Mouse (Mus musculus) spleen, adult 18-20 months (tissue): ENCODE data around the gene Zfp652.
"Not testable (repeated sequence)": the region's sequence is repeated elsewhere in the genome, so short reads cannot be mapped to it uniquely, and the experiment has no call there.

Source experiments
- DNase-seq, 2 experiments: peaks; one replicate each; pipeline ENCODE4 v3.0.0; 2022; ENCODE audit warnings: mixed read lengths in 2 of 2

The Zfp652 gene

DNA sequence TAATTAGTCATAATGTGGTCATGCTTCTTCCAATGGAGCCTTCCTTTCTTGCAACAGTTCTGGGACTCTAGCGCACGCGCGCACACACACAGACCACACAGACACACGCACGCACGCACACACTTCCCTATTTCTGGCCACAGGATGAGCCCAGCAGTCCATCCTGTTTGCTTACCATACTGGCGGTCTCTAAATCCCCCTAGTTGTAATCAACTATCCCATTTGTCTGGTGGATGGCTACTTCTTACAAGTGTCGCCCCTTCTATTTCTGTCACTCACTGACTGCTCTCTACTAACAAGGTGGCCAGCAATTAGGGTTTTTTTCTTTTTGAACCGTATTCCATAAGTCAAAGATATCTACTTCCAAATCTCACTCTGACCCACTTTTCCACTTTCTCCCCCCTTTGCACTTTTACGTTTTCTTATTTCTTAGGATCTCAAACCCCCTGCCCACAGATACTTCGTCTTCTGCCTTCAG lies 349 bp upstream of the Zfp652 start:
- DNase-seq = peak; percentile 37 to 43

DNA sequence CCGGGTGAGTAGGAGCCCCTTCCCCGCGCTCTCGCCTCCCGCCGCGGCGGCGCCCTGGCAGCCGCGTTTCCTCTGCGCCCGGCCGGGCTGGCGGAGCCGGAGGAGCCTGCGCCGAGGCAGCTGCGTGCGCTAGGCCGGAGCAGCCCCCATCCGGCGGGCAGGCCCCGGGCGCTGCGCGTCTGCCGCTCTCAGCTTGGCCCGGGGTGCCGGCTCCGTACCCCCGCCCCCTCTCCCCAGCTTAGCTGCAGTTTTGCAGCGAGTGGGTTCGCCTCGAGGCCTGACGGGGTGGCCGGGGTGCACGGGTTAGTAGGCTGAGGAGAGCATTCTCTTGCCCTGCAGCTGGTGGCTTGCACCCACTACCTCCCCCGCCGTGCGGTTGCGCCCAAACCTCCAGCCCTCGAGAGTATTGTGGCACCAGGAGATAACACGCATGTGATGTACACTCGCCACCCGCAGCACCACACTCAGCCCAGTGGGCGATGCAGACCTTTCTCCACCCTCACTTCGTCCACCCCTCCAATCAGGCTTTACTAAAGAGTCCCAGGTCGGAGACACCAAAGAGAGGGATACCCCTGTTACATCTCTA lies 845 bp downstream of the Zfp652 start:
- DNase-seq = peak; percentile 60 to 72

DNA sequence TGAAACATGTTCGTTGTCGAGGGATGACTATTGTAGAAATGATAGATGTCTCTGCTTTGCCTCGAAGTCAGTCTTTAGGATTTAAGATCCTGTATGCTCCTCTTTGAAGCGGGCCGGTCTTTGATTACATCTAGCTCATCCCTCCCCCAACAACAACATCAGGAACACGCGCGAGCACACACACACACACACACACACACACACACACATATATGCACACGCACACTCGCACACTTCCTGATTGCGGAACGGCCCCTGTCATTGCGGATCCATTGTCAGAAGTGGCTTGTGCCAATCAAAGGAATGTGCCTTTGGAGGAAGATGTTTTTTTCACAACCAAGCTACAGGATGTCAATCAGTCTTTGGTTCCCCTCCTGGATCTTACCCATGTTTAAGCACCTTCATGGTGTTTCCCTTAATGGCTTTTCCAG lies 1.4 kb downstream of the Zfp652 start:
- DNase-seq = peak in 1 of 2 experiments; percentile 23

DNA sequence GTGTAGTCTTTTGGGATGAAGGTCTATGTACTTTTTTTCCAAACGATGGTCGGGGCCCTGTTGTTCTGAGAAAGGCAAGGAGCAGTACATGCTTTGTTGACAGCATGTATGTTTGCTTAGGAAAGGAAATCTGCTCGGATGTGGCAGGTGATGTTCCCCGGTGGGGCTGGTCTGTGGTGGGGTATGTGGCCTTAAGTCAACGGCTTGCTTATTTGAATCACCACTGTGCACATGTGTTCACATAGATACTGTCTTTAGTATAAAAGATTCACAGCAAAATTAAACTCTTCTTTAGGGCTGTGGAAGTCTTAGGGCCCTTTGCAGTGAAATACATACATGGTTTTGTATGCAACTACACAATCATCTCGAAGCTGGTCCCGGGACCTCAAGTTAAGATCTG lies 1.9 kb downstream of the Zfp652 start:
- no peak for DNase-seq

DNA sequence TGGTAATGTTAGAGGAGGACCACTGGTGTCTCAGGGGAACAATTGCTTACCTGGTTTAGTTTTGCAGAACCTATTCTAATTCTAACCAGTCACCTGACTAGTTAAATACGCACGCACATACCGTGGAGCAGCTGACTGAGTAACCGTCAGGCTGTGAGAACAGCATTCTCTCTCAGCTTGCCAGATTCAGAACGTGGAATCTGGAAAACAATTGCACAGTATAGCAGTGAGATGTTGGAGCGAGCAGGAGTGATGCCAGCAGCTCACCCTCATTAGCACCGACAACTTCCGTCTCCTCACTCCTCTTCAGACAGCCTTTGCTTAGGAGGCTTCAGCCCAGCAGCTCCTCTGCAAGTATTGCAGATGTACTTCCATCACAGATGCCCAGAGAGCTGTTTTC lies 3.7 kb downstream of the Zfp652 start:
- no peak for DNase-seq

DNA sequence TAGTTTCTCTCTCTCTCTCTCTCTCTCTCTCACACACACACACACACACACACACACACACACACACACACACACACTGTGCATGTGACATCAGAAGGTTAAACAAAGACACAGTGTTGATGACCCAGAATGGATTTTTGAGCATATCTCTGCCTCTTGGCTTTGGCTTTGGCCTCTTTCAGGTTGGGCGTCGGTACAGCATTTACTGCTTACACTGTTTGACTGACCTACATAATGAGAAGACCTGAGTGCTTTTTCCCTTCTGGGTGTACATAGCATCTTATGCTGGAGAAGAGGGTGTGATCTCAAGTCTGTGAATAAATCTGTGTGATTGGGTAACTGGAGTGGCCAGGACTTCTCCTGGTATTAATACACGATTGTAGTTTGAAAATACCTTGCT lies 6.9 kb downstream of the Zfp652 start:
- no peak for DNase-seq

DNA sequence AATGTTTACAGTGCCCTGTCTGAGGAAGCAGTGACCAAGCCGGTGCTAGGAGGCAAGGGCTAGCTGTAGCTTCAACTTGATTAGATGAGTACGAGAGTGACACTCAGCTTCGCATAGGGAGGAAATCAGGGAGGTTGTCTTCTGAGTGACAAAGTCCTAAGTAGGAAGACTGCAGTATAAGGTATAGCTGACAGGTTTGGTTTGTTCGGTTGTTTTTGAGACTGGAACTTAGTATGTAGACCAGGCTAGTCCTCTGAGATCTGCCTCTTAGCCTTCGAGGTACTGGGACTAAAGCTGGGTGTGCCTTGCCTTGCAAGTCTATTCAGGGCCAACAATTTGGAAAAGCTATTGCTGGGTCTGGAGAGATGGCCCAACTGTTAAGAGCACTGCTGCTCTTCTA lies 10.8 kb downstream of the Zfp652 start, which contains the start of gene B130006D01Rik:
TSS of gene B130006D01Rik (plus strand) at position 301 of the 400 bp plus-strand sequence.
- no peak for DNase-seq

DNA sequence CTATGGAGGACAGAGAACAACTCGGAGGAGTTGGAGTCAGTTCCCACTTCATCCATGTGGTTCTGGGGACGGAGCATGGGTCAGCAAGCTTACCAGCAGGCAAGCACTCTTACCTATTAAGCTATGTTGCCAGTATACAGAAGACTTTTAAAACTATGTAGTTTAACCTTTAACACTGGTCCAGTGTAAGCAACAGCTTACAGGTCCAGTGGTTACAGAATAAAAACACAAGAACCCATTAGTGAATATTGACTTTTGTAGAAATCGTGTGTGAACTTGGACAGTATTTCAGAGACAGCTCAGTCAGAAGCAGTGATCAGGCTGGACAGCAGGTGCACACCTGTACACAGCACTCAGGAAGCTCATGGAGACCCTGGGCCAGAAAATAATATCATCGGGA lies 12.0 kb downstream of the Zfp652 start:
- DNase-seq = no peak

DNA sequence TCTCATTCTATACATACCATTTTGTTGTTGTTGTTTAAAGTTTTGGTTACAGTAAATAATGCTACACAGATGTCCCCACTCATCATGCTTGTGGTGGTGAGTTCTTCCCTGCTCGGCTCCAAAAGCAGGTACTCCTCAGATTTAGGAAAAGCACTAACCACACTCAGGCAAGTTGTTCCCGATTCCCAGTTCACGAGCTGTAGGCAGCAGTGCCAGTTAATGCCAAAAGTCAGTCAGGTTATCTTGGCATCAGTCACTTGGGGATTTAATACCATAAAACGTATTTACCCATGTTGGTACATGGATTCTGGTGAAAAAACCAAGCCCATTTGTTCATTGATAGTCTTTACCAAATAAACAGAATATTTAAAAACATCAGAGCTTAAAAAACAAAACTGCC lies 13.7 kb downstream of the Zfp652 start:
- no peak for DNase-seq

DNA sequence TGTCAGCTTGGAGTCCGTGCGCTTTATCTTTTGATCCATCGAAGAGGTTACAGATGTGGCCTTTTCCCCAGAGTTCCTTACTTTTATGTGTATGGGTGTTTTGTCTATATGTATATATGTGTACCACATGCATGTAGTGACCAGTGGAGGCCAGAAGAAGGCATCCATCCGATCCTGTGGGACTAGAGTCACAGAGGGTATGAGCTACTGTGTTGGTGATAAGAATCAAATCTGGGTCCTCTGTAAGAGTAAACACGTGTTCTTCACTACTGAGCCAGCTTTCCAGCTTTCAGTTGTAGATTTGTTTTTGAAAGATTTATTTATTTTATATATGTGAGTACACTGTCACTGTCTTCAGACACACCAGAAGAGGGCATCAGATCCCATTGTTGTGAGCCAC lies 15.5 kb downstream of the Zfp652 start:
- no peak for DNase-seq

DNA sequence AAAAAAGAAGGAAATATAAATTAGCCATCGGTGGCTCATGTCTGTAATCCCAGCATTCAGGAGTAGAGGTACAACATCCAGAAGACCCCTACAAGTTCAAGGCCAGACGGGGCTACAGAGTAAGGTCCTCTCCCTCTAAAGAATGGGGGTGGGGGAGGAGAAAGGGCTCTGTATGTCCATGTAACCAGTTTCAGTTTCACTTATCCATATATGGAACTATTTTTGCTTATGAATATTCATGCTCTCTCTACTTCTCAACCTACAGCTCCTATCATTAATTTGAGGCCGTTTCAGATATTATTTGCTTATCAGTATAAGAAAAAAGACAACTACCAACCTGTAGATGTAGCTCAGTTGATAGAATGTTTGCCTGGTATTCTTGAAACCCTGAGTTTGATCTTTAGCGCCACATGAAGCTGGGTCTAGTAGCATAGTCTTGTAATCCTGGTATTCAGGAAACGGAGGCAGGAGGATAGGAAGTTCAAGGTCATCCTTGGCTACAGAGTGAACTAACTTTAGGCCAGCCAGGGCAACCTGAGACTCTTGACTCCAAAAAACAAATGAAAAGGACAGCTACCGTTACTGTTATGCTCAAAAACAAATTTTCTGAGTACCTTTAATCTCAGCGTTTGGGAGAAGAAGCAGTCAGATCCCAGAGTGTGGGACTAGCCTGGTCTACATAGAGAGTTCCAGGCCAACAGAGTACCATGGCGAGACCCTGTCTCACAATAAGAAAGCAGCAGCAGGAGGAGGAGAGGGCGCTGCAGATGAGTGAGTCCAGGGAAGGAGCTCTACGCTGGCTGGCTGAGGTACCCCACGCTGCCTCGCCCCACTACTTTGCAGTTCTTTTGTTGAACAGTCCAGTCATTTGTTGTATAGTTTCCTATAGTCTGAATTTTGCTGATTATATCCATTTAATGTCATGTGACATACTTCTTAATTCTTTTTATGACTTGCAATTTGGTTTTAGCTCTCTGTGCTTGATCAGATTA lies 16.7 kb downstream of the Zfp652 start:
- DNase-seq = no peak

DNA sequence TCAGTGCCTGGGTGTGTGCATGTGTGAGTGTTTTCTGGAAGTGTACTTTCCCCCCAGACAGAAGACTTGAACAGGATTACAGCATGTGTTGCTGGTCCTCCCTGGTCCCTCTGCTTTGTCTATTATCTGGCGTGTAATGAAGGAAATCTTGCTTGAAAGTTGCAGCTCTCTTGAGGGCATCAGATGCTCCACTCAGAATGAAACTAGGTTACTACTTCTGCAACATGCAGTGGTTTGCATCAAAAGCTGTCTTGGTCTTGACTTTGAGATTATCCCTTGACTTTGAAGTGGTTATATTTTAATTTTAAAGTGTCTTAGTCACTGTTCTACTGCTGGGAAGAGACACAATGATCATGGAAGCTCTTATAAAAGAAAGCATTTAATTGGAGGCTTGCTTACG lies 22.0 kb downstream of the Zfp652 start:
- no peak for DNase-seq

DNA sequence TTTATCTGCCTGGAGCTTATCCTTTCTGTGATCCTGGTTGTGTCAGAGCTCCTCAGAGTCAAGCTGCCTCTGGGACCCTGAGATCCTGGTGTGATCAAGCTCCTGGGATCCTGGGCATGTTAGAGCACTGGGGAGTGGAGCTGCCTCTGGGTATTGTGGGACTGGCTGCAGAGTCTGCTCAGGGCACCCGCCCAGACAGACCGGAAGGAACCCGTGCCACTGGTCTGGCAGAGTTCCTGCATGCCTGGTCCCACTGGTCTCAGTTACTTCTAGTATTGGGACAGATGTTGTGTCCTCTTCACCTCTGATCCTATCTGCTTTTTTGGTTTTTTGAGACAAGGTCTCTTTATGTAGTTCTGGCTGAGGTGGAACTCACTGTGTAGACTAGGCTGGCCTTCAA lies 25.3 kb downstream of the Zfp652 start:
- DNase-seq = peak in 1 of 2 experiments; percentile 36

DNA sequence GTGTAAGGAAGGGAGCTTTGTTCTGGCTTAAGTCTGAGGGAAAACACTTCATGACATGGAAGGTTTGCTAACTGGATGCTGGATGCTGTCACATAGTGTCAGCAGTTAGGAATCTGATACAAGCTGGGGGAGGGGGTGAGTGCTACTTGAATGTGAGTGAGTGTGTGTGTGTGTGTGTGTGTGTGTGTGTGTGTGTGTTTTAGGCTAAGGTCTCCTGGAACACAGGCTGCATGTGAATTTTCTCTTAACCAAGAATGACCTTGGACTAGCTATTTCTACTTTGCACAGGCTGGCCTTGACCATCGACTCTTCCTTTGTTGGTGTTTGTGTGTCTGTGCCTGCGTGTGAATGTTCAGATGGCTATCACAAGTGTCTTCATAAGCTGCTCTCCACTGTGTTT lies 32.0 kb downstream of the Zfp652 start:
- no peak for DNase-seq

DNA sequence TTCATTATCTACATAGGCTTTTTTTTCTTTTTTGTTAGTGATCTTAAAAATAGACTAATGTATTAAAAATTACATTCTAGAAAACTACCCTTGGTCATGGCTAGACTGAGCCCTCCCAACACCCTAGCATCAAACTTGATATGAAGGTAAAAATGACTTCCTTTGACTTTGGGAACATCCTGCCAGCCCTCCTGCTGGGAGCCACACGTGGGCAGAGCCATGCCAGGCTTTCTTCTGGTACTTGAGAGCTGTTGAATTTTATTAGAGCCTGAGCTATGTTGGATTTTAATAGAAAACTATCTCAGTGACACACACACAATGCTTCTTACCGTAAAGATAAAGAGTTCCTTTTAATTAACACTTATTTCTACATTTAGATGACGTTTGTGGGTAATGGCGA lies 34.3 kb downstream of the Zfp652 start:
- no peak for DNase-seq

DNA sequence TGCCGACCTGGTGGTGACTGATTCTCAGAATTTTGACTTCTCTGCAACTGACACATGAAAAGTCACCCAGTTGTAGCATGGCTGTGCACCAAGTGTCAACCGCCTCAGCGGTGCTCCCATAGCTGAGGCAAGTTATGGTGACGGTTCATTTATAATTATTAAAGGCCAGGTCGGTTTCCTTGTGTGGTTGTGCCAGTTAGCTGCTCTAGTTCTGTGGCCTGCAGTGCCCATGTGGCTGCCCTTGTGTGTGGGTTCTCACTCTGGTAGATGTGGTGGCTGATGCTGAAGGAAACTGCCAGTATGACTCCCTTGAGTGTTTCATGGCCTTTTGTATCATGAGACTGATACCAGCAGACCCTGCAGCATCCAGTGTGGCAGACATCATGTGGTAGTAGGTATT lies 35.9 kb downstream of the Zfp652 start:
- no peak for DNase-seq

DNA sequence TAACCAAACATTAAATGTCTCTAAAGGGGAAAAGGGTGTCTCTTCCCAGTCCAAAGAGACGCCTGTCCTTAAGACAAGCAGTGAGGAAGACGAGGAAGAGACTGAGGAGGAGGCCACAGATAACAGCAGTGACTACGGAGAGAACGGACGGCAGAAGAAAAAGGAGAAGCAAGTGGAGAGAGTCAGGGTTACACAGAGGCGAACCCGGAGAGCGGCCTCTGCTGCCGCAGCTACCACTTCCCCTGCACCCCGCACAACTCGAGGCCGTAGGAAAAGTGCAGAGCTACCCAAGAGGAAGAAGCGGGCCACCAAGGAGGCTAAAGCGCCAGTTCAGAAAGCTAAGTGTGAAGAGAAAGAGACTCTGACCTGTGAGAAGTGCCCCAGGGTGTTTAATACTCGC lies 37.1 kb downstream of the Zfp652 start:
- no peak for DNase-seq

DNA sequence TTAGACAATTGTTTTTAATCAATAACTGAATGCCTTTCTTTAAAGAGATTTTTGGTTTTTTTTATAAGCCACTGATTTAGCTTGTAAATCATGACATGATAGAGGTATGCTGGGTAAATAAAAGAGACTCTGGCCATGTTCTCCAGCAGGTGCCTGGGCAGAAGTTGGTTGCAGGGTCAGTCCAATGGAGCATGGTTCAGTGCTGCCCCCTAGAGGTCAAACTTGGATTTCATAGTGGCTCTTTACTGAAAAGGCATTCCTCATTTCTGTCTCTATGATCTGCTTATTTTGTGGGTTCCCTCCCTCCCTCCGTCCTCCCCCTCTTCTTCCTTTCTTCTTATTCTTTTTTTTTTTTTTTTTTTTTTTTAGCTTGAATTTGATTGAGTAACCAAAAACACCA lies 38.5 kb downstream of the Zfp652 start:
- DNase-seq = peak; percentile 37 to 82

DNA sequence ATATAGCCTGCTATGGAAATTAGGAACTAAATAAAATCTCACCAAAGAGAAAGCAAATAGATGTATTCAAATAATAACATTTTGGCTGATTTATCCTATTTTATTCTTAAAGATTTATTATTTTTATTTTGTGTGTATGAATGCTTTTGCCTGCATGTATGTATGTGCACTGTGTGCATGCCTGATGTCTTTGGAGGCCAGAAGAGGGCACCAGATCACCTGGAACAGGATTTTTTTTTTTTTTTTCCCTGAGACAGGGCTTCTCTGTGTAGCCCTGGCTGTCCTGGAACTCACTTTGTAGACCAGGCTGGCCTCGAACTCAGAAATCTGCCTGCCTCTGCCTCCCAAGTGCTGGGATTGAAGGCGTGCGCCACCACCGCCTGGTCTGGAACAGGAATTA lies 42.7 kb downstream of the Zfp652 start:
- not testable (repeated sequence) for DNase-seq

DNA sequence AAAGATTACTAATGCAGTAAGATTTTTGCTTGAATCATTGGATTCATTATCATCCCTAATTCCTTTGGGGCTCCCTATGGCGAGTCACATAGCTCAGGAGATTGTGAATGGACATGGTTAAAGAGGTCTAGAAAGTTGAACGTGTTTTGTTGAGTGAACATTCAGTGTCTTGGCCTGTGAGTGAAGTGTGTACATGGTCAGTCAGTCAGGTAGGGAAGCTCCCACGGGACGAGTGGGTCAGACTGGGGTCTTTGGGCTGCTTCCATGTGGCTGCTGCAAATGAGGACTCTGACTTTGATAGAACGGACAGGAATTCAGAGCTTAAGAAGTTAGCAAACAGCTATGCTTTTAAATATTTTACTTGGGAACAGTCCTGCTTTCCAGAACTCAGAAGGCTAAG lies 48.0 kb downstream of the Zfp652 start:
- DNase-seq = no peak

DNA sequence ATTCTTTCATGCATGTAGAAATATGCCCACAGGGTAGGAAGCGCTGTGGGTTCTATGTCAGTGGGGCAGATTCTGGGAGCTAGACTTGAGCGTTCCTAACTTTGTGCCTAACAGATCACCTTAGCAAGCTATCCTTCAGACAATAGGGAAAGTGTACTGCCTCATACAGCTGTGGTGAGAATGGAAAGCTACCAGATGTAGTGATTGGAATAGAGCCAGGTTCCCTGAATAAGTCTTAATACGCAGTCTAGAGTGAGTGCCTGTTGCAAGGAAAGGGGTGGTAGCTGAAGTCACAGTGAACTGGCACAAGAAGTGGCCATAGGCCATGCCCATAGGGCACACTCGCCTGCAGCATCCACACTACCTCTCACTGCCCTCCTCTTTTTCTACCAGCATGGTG lies 50.5 kb downstream of the Zfp652 start:
- no peak for DNase-seq

DNA sequence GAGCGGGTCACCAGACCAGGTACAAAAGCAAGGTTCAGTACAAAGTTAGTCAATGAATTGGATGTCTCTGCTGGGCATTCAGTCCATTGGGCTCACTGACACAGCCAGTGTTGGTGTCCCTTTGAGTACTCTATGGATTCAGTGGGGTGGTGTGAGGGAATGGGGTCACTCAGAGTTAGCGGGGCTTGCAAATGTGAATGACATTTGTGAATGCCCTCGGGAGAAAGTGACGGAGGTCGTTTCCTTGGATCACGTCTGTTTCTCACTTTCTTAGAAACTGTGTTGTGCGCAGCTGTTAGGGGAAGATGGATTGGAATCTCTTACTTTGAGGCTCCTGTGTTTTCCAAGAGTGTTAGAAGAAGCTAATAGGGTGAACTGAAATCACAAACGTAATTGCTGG lies 52.3 kb downstream of the Zfp652 start:
- DNase-seq = no peak

DNA sequence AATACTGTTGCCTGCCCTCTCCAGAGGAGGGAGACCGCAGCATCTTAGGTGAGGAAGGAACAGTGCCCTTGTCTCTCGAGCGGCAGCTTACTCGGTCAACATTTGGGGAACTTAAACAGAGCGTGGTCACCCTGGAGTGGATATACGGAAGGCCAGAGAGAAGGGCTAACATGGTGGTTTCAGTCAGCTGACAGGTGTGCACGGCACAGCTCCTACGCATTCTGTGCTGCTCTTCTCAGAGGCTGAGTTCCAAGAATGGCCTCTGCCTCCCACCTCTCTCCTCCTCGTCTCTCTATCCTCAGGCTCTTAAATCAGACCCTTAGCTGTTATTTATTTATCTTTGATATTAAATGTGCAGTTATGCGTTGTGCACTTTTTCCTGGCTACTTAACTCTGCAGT lies 52.9 kb downstream of the Zfp652 start:
- DNase-seq = no peak

DNA sequence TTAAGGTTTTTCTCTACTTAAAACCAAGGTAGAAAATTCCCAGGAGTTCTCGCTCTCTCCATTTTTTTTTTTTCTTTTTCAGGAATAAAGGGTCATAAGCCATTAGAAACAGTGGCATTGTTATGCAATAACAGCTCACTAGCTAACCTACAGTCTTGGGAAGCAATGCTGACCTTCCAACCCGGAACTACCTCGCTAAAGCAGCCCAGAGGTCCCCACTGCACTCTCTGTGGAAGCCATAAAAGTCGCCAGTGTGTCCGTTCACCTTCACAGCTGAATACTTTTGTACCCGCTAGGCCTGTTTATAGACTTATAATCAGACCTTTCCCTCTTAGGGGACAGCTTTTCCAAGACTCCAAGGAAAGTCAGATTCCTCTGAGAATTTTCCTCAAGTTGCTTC lies 55.8 kb downstream of the Zfp652 start:
- no peak for DNase-seq
